Mouse (Mus musculus) heart, adult 18-20 months (tissue): ENCODE measurements at regions not wholly inside any gene's neighbourhood (a gene's known extent, or its start where the extent isn't known, plus 50 kb on each side); places are given as distances from the start of the nearest gene placed in this dataset.

Experiments used
- DNase-seq, 2 experiments: peaks; one replicate each; pipeline ENCODE4 v3.0.0; 2021 to 2022; ENCODE audit warnings: mixed read lengths in 1 of 2

DNA sequence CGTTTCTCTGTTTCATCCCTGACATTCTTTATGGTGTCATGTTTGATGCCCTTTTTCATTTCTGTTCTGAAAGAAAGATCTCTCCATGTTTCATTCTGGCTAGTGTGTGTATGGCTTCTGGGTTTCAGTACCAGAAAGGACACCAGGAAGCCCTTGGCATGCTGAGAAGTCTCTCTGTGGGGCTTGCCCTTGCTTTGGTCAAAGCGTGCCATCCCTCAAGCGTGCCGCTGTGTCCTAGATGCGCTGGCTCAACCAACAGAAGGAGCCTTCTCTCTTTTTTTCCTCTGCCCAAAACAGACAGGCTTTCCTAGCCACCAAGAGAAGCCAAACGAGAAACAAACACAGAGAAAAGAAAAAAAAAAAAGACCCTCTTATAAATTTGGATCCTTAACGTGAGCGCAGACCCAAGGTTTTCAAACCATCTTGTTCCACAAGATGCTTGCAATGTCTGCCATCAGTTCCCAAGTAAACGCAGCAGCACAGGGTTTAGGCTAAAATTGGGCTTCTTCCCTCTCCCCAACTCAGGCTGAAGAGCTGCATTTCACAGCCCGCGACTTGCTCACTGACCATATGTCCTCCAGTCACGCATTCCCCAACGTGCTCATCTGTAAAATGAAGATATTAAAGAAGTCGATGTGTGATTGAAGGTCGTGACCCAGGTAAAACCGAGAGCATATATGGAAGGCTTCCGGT, 97.3 kb upstream of the Foxn2 start:
- DNase-seq: no peak

DNA sequence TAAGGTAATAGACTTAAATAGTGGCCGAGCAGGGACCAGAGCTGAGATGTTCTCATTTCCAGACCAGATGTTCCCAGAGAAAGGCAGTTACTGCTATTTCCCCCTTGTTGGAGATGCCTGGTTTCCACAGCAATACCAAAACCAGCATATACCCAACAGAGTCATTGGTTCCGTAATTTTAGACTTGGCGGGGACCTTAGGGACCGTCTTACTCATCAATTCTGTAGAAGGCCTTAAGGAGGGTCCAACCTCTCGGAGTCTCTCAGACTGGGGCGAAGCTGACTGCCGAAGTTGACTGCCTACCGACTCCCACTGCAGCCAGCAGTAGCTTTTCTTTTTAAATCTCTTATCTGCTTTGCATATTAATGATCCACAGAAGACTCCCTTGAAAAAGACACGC, 95.1 kb upstream of the Foxn2 start:
- peak in 1 of 2 experiments; percentile 33 for DNase-seq

DNA sequence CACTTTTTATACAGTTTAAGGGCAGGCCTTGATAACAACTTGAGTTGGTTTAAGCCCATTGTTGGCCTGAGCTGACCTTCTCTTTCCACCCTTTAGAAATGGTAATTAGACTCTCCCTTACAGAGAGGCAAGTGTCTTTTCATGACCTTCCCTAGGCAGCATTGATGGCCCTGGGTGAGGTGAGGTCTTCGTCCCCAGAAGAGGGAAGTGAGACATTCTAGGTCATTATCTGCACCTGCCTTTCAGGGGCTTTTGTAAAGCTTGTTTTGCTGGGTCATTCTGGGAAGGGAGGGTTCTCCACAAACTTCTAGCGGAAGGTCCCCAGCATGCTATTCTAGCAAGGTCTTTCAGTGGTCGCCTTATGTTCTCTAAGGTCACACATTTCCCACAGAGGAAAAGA, 93.6 kb upstream of the Foxn2 start:
- DNase-seq: no peak

DNA sequence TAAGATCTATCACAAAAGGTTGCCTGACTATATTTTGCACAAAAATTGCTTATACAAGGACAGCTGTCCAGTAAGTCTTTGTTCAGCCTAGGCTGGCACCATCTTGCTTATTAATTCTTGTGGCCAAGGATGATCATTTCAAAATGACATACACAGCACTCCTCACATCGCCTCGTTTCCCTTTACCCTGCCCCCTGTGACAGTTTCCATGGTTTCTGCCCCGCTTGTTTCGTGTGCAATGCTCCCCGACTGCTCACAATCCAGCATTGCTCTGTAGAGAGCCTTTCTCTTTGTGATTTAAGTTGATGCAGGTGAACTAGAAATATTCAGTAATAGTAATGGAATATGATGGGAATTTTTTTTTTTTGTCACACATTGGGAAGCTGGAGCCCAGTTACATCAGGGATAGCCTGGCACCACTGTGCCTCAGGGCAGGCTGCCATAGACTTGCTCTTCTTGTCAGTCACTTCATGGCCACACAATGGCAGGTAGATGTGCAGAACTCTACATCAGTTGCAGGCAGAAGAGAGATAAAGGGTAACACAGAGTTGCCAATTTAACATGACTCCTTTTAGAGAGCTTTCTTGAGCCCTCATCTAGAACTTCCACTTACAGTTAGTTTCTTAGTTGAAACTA, 90.6 kb upstream of the Foxn2 start:
- no peak for DNase-seq

DNA sequence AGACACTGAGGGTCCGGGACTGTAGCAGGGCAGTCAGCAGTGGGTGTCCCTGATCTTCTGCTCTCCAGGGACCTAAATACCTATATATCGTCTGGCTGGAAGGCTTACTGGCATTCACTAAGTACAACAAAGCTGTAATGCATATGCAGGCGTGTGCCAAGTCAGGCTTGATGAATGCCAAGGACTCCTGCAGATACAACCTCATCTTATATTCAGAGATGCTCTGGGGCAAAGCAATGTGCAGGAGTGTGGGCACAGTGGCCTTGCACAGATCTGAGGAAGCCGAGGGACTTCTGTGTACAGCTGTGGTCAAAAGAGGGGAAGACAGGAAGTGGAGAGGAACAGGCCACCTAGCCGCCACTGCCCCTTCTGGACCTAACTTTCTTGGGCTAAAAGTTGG, 89.5 kb upstream of the Foxn2 start:
- no peak for DNase-seq

DNA sequence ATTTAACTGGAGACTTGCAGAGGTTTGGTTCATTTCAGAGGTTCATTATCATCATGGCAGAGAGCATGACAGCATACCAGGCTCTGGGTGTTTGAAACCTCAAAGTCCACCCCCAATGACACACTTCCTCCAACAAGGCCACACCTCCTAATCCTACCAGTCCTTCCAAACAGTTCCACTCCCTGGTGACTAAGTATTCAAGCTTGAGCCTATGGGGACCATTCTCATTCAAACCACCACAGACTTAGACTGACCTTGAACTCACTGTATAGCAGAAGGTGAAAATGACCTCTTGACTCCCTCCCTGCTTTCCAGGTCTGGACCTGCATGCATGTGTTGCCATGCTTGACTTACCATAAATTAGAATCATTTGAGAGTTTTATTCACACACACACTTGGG, 87.6 kb upstream of the Foxn2 start:
- DNase-seq: no peak

DNA sequence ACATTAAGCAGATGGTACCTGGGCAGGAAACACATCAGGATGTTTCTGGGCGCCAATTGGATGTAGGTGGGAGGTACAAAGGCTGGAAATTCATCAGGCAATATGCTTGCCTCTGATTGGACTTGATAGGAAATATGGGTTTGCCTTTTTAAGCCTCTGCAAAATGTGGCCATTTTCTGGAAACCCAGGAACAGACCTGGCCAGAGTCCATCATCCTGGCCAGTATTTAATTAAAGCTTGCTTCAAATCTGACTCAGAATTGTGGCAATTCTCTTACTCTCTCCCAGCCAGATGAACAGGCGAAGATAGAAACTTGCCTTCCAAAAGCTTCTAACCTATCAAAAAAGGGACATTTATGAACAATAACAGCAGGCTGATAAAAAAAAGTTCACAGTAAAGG, 79.3 kb upstream of the Foxn2 start:
- no peak for DNase-seq

DNA sequence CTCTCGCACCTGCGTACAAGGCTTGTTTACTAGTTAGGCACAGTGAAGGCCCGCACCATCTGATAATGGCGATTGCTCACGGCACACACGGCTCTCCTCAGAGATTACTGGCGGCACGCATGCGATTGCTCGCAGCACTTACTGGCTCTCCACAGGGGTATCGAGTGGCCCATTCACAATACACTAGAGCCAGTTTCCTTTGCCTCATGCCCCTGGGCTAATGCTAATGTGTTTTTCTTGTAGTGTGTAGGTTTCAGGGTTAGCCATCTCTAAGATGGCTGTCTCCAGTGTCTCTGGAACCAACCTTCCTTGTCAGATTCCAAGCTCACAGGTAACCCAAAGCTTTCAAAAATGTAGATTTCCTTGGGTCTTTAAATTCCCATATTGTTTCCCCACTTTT, 78.1 kb upstream of the Foxn2 start:
- no peak for DNase-seq

DNA sequence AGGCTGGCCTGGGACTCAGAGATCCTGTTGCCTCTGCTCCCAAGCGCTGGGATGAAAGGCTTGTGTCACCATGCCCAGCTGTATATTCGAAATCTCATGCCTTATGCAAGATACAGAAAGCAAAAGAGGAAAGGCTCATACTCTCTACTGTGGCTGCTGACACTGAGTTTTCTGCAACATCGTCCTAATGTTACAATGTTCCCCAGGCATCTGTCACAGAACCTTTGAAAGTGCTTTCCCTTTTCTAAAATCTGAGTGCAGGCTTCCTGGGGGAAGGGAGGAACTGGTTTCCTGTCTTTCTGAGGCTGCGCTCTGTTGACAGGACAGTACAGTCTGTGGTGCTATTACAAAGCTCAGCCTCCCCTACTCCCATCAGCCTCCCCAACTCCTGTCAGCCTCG, 72.6 kb upstream of the Foxn2 start:
- DNase-seq: peak in 1 of 2 experiments; percentile 50

DNA sequence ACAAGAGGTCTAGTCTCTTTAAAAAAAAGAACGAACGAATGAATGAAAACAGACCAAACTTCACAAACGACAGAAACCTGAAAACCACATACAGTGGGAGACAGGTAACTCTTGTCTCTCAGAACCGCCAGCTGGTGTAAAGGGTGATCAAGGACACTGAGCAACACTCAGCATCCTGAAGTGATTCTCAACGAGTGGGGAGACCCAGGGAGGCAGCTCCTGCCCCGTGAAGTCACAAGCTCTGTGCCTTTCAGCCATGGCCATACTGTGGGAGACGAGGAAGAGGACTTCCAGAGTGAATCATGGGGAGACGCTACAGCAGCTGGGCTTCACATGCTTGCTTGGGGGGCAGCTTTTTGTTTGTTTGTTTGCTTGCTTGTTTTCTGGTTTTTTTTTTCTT, 70.5 kb upstream of the Foxn2 start:
- DNase-seq: no peak

DNA sequence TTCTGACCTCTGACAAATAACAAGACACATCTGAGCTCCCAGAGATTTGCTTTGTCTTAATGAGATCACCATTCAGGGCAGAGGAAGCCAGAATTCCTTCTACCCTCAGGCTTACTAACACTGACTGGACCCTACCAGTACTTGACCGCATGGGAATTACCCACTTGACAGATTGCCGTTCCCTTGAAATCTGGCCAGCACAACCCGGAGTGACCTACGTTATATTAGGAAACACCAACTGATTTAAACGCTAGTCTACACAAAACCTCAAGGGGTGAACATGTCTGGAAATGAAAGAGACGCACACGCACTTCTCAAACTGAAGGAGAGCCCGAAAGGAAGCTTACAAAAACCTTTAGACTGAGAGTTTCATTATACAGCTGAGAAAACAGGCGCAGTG, 69.8 kb upstream of the Foxn2 start:
- peak; percentile 57 to 68 for DNase-seq

DNA sequence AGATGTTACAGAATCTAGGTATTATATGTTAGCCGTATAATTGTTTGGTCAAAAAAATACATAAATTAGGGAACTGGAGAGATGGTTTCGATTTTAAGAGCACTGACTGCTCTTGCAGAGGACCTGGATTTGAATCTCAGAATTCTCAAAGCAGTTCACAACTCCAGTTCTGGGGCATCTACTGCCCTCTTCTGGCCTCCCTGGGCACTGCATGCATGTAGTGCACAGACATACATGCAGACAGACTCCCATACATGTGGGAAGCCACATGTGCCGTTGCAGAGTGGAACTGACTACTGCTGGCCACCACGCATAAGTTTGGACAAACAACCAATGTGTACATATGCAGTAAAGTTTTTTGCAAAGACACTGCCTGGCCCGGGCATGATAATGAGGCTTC, 62.0 kb upstream of the Foxn2 start:
- no peak for DNase-seq

DNA sequence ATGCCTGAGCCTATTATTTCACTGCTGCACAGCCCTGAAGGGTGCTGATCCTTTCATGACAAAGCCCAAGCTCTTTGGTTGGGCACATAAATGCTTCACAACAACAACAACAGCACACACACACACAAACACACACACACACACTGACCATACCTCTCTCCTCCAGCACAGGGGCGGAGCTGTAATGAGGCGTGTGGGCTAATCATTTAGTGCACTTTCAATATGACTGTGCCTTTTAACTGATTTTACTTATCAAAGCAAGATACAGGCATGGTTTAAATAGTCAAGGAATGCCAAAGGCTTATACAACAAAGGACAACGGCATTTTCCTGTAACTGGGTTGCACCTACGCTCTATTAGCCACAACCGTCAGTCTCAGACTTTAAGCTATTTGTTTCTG, 61.1 kb upstream of the Foxn2 start:
- no peak for DNase-seq

DNA sequence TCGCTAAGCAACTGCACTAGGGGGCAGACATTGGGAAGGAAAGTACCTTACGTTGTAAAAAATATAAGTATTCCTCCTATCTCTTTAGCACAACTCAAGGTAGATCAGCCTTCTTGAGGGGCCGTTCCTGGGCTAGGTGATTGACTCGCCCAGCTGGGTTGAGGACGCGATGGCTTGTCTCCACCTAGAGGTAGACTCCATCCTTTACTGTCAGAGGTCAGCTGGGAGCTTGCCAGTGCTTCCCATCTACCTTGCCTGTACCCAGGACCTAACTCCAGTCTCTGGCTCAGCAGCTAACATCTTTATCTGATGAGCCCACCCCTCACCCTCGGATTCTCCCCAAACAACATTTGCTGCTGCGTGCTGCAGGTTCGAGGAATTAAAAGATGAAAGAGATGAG, 59.4 kb upstream of the Foxn2 start:
- DNase-seq: peak in 1 of 2 experiments; percentile 18

DNA sequence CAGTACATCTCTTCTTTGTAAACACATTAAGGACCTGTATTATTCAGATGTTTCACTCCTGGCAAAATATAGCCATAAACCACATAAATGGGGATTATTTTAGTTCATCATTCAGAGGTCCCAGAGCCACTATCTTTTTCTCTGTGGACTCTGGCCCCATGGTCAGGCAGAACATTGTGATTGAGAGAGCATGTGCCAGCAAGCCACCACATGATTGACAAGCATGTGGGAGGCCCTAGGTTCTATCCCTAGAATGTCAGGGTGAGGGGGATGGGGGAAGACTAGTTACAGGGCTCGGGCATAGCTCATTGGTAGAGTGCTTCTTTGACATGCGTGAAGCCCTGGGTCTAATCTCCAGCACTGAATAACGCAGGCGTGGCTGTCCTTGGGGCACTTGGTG, 57.1 kb upstream of the Foxn2 start:
- DNase-seq: no peak

DNA sequence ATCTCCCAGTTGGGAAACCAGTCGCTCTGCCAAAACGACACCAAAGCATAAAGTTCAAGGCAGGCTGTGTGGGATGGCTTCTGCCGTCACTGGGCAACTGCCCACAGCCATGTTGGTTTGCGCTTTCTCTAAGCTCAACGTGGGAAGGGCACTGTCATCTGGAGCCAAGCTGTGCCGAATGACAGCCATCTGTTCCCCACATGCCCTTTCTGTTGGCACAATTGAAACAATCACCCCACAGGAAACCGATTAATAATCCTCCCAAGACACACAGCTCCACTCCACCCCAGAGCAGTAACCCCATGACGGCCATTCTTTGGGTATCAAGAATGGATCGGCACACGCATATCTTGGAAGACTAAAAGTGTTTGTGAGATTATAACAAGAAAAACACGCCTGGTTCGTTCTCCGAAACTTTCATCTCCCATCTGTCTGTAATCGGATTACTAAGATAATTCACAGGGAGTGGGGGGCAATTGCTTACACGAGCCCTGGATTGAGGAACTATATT, 52.0 kb upstream of the Foxn2 start:
- DNase-seq: no peak

DNA sequence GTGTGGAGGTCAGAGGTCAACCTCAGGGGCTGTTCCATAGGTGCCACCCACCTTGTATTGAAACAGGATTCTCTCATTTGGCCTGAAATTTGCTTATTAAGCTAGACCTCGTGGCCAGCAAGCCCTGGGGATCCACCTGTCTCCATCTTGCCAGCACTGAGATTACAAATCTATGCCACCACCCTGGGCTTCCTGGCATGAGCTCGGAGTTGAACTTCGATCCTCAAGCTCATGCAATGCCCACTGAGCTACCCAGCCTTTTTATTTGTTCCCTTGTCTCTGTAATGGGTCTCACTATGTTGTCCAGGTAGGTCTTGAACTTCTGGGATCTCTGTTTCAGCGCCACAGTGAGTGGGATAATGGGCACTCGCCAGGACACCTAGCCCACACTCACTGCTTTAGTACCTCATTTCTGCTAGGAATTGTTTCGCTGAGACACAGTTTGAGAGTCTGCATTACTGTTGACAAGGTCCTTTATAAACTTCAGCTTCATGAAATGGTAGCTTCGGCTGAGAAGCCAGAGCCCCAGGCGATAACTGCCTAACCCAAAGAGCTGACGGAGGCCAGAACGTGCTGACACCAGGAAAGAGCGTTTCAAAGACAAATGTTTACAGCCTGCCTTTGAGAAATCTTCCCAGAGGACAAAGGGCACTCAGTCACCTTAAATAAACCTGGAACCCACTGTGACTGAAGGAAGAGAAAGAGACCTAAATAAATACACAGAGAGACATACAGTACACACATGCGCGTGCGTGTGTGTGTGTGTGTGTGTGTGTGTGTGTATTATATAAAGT, 50.6 kb upstream of the Foxn2 start:
- DNase-seq: no peak
